Mouse (Mus musculus): Measurements from ENCODE around the gene Prx. TPM values are rescaled to one million over a fixed set of nuclear protein-coding genes. Genes with fewer than 3 reads are reported as not detected.
A peak's percentile ranks its signal among the peaks of the same experiment; 100 is the strongest.

Gene Prx
- total and polyA plus RNA-seq, 3 experiments, result 0.17 to 0.41 (median 0.21) TPM

- TF ChIP-seq UBTF (IDR thresholded peaks at IDR 0.05; ENCODE audit: low read depth, low read length) (no peak), ZNF384 (IDR thresholded peaks at IDR 0.05; ENCODE audit: low read depth, low read length) (no peak), ZC3H11A (IDR thresholded peaks at IDR 0.05; ENCODE audit: low read depth, low read length) (no peak), USF2 (conservative IDR thresholded peaks at IDR 0.05; ENCODE audit: low read depth, low read length) (peak; percentile 67), ZMIZ1 (IDR thresholded peaks at IDR 0.05; ENCODE audit: low read depth, low read length) (peak; percentile 69; the same call in 1 of the 2 replicates), KAT2A (IDR thresholded peaks at IDR 0.05; ENCODE audit: insufficient replicate concordance, low read length) (peak; percentile 77; the same call in 1 of the 2 replicates), MYC (IDR thresholded peaks at IDR 0.05; ENCODE audit: low read depth, low read length) (no peak; the same call in 1 of the 2 replicates), CHD2 (IDR thresholded peaks at IDR 0.05; ENCODE audit: low read length) (0 out of 2 replicates have a peak, but pooled peaks have one; percentile 22), MEF2A (IDR thresholded peaks at IDR 0.05; ENCODE audit: borderline replicate concordance, low read depth, low read length) (peak; percentile 63; the same call in 1 of the 2 replicates), ETS1 (conservative IDR thresholded peaks at IDR 0.05; ENCODE audit: low read depth, low read length) (no peak; the same call in 1 of the 2 replicates)
These were observed 53.9 kb downstream of the Prx start, which contains the start of the genes Pld3 and 2310022A10Rik (continued) for GRCm38 (mm10) chr7:27552931-27553513.

GRCm38 (mm10) chr7:27560291-27560887 lies 61.3 kb downstream of the Prx start:
- Histone ChIP-seq H3K36me3 (replicated peaks in 1 of 2; ENCODE audit: control insufficient read depth in 1 of 2, insufficient read depth in 1 of 2, low read length in 1 of 2) (peaks cover 54 to 78% of the 10 kb centered on the region in 2 experiments), H3K27ac (ENCODE audit: insufficient read depth, low read depth) (no peak overlapping the region), H3K9ac (ENCODE audit: insufficient read depth, low read depth) (no peak overlapping the region), H3K79me2 (replicated peaks; ENCODE audit: control insufficient read depth, extremely low read depth, insufficient read depth, poor library complexity, severe bottlenecking) (peaks cover 8% of the 10 kb centered on the region), H3K4me3 (replicated peaks in 1 of 3; ENCODE audit: low read depth in 2 of 3, low read length in 2 of 3, poor library complexity in 1 of 3) (no peak overlapping the region), H3K27me3 (replicated peaks) (no peaks in the 10 kb centered on the region), H3K9me3 (replicated peaks; ENCODE audit: low read length) (no peaks in the 10 kb centered on the region), H3K4me1 (ENCODE audit: control insufficient read depth in 1 of 2, insufficient read depth in 2 of 2) (peaks cover 0 to 19% of the 10 kb centered on the region in 2 experiments; a peak in 2 of 4 replicates), H3K4me2 (ENCODE audit: insufficient read depth, low read depth, poor library complexity, severe bottlenecking) (no peak overlapping the region)
- TF ChIP-seq HCFC1 (IDR thresholded peaks at IDR 0.05; ENCODE audit: low read depth, low read length), result no peak
- in situ Hi-C loops (cut with MboI; ENCODE audit: low pct_ligation_motif_present, low pct_unique_long_range_greater_than_20kb, low sequenced_read_pairs) (no loop called here), dilution Hi-C loops (cut with MboI; ENCODE audit: extremely low pct_ligation_motif_present, extremely low pct_unique_long_range_greater_than_20kb, low sequenced_read_pairs) (no loop called here)
- DNase-seq (ENCODE audit: extremely low read depth), result no peak

- Histone ChIP-seq H3K79me2 (replicated peaks; ENCODE audit: control insufficient read depth, extremely low read depth, insufficient read depth, poor library complexity, severe bottlenecking) (peaks cover 6% of the 10 kb centered on the region), H3K9me3 (replicated peaks; ENCODE audit: low read length) (no peaks in the 10 kb centered on the region), H3K9ac (ENCODE audit: insufficient read depth, low read depth) (no peak overlapping the region), H3K36me3 (replicated peaks in 1 of 2; ENCODE audit: control insufficient read depth in 1 of 2, insufficient read depth in 1 of 2, low read length in 1 of 2) (peaks cover 57 to 76% of the 10 kb centered on the region in 2 experiments), H3K27ac (ENCODE audit: insufficient read depth, low read depth) (no peak overlapping the region), H3K4me1 (ENCODE audit: control insufficient read depth in 1 of 2, insufficient read depth in 2 of 2) (peaks cover 0 to 15% of the 10 kb centered on the region in 2 experiments; a peak in 2 of 4 replicates), H3K4me3 (replicated peaks in 1 of 3; ENCODE audit: low read depth in 2 of 3, low read length in 2 of 3, poor library complexity in 1 of 3) (no peak overlapping the region), H3K27me3 (replicated peaks) (no peaks in the 10 kb centered on the region), H3K4me2 (ENCODE audit: insufficient read depth, low read depth, poor library complexity, severe bottlenecking) (no peak overlapping the region)
- in situ Hi-C loops (cut with MboI; ENCODE audit: low pct_ligation_motif_present, low pct_unique_long_range_greater_than_20kb, low sequenced_read_pairs), result no loop called here
- no peak for TF ChIP-seq KAT2A (IDR thresholded peaks at IDR 0.05; ENCODE audit: insufficient replicate concordance, low read length)
- no peak for TF ChIP-seq RCOR1 (conservative IDR thresholded peaks at IDR 0.05; ENCODE audit: low read depth, low read length)
- no peak for TF ChIP-seq E2F4 (IDR thresholded peaks at IDR 0.05; ENCODE audit: insufficient replicate concordance, low read depth, low read length)
- no peak for TF ChIP-seq MXI1 (IDR thresholded peaks at IDR 0.05; ENCODE audit: low read depth, low read length)
- dilution Hi-C loops (cut with MboI; ENCODE audit: extremely low pct_ligation_motif_present, extremely low pct_unique_long_range_greater_than_20kb, low sequenced_read_pairs), result no loop called here
- no peak for DNase-seq (ENCODE audit: extremely low read depth)
These were observed 61.9 kb downstream of the Prx start for GRCm38 (mm10) chr7:27560978-27561377.

Other genes with a start within 250 kb of the Prx start
- gene Numbl, start 240.9 kb upstream of the Prx start, total RNA-seq (2012; rRNA removed), result 1.5 and 2.3 TPM in 2 replicates
- 0.68 and 0.81 TPM in 2 replicates for gene Numbl, start 240.9 kb upstream of the Prx start, total RNA-seq (2014; rRNA removed)
- 2.7 and 2.9 TPM in 2 replicates for gene Numbl, start 240.9 kb upstream of the Prx start, polyA plus RNA-seq (2012; ENCODE audit: insufficient read length, low read depth)
- gene Ltbp4, start 161.6 kb upstream of the Prx start, total RNA-seq (2012; rRNA removed), result 1.8 and 2.6 TPM in 2 replicates
- 0.16 and 0.43 TPM in 2 replicates for gene Ltbp4, start 161.6 kb upstream of the Prx start, total RNA-seq (2014; rRNA removed)
- 1.2 and 1.5 TPM in 2 replicates for gene Ltbp4, start 161.6 kb upstream of the Prx start, polyA plus RNA-seq (2012; ENCODE audit: insufficient read length, low read depth)
- 26.2 and 30.8 TPM in 2 replicates for gene Shkbp1, start 143.3 kb upstream of the Prx start, total RNA-seq (2012; rRNA removed)
- 17.7 and 23.3 TPM in 2 replicates for gene Shkbp1, start 143.3 kb upstream of the Prx start, total RNA-seq (2014; rRNA removed)
- gene Shkbp1, start 143.3 kb upstream of the Prx start, polyA plus RNA-seq (2012; ENCODE audit: insufficient read length, low read depth), result 50.0 and 62.8 TPM in 2 replicates
- gene Gm20479, start 141.9 kb upstream of the Prx start, total RNA-seq (2012; rRNA removed), result 1.3 and 1.9 TPM in 2 replicates
- gene Gm20479, start 141.9 kb upstream of the Prx start, total RNA-seq (2014; rRNA removed), result 0.95 and 2.2 TPM in 2 replicates
- 1.2 and 2.8 TPM in 2 replicates for gene Gm20479, start 141.9 kb upstream of the Prx start, polyA plus RNA-seq (2012; ENCODE audit: insufficient read length, low read depth)
- 0.29 and 0.38 TPM in 2 replicates for gene Sptbn4, start 51.6 kb upstream of the Prx start, total RNA-seq (2012; rRNA removed)
- gene Sptbn4, start 51.6 kb upstream of the Prx start, total RNA-seq (2014; rRNA removed), result 0.18 and 0.21 TPM in 2 replicates
- 0.20 and 0.24 TPM in 2 replicates for gene Sptbn4, start 51.6 kb upstream of the Prx start, polyA plus RNA-seq (2012; ENCODE audit: insufficient read length, low read depth)
- 6.3 and 9.4 TPM in 2 replicates for gene Blvrb, start 51.3 kb upstream of the Prx start, total RNA-seq (2012; rRNA removed)
- gene Blvrb, start 51.3 kb upstream of the Prx start, total RNA-seq (2014; rRNA removed), result 2.8 and 4.3 TPM in 2 replicates
- 5.0 and 7.6 TPM in 2 replicates for gene Blvrb, start 51.3 kb upstream of the Prx start, polyA plus RNA-seq (2012; ENCODE audit: insufficient read length, low read depth)
- gene Sertad3, start 25.6 kb upstream of the Prx start, total RNA-seq (2012; rRNA removed), result 2.6 and 2.8 TPM in 2 replicates
- 2.7 and 3.9 TPM in 2 replicates for gene Sertad3, start 25.6 kb upstream of the Prx start, total RNA-seq (2014; rRNA removed)
- 1.8 and 2.7 TPM in 2 replicates for gene Sertad3, start 25.6 kb upstream of the Prx start, polyA plus RNA-seq (2012; ENCODE audit: insufficient read length, low read depth)
- 8.0 and 8.3 TPM in 2 replicates for gene Sertad1, start 12.4 kb upstream of the Prx start, total RNA-seq (2012; rRNA removed)
- 8.1 and 9.1 TPM in 2 replicates for gene Sertad1, start 12.4 kb upstream of the Prx start, total RNA-seq (2014; rRNA removed)
- gene Sertad1, start 12.4 kb upstream of the Prx start, polyA plus RNA-seq (2012; ENCODE audit: insufficient read length, low read depth), result 5.0 and 7.4 TPM in 2 replicates
- 0.04 TPM in 1 of 2 replicates, not detected in the other for gene Hipk4, start 23.9 kb downstream of the Prx start, total RNA-seq (2012; rRNA removed)
- gene Hipk4, start 23.9 kb downstream of the Prx start, total RNA-seq (2014; rRNA removed), result 0.09 TPM in 1 of 2 replicates, not detected in the other
- gene Hipk4, start 23.9 kb downstream of the Prx start, polyA plus RNA-seq (2012; ENCODE audit: insufficient read length, low read depth), result 0.11 and 0.16 TPM in 2 replicates
- gene Pld3, start 53.9 kb downstream of the Prx start, total RNA-seq (2012; rRNA removed), result 16.2 and 21.1 TPM in 2 replicates
- 6.0 and 6.2 TPM in 2 replicates for gene Pld3, start 53.9 kb downstream of the Prx start, total RNA-seq (2014; rRNA removed)
- 13.5 and 14.1 TPM in 2 replicates for gene Pld3, start 53.9 kb downstream of the Prx start, polyA plus RNA-seq (2012; ENCODE audit: insufficient read length, low read depth)
- gene 2310022A10Rik, start 53.9 kb downstream of the Prx start, total RNA-seq (2012; rRNA removed), result 7.0 and 7.8 TPM in 2 replicates
- 7.2 and 8.6 TPM in 2 replicates for gene 2310022A10Rik, start 53.9 kb downstream of the Prx start, total RNA-seq (2014; rRNA removed)
- gene 2310022A10Rik, start 53.9 kb downstream of the Prx start, polyA plus RNA-seq (2012; ENCODE audit: insufficient read length, low read depth), result 27.1 and 30.7 TPM in 2 replicates
- 40.3 and 41.8 TPM in 2 replicates for gene Akt2, start 92.2 kb downstream of the Prx start, total RNA-seq (2012; rRNA removed)
- gene Akt2, start 92.2 kb downstream of the Prx start, total RNA-seq (2014; rRNA removed), result 39.3 and 39.5 TPM in 2 replicates
- gene Akt2, start 92.2 kb downstream of the Prx start, polyA plus RNA-seq (2012; ENCODE audit: insufficient read length, low read depth), result 77.1 and 77.3 TPM in 2 replicates
- 0.08 TPM in 1 of 2 replicates, not detected in the other for gene Ttc9b, start 154.6 kb downstream of the Prx start, total RNA-seq (2012; rRNA removed)
- gene Ttc9b, start 154.6 kb downstream of the Prx start, total RNA-seq (2014; rRNA removed), result not detected in 2 replicates
- not detected in 2 replicates for gene Ttc9b, start 154.6 kb downstream of the Prx start, polyA plus RNA-seq (2012; ENCODE audit: insufficient read length, low read depth)
- gene Map3k10, start 175.3 kb downstream of the Prx start, total RNA-seq (2012; rRNA removed), result 15.0 and 16.7 TPM in 2 replicates
- 7.2 and 7.8 TPM in 2 replicates for gene Map3k10, start 175.3 kb downstream of the Prx start, total RNA-seq (2014; rRNA removed)
- gene Map3k10, start 175.3 kb downstream of the Prx start, polyA plus RNA-seq (2012; ENCODE audit: insufficient read length, low read depth), result 7.6 and 8.2 TPM in 2 replicates
- 0.76 and 1.2 TPM in 2 replicates for gene Zfp607b, start 190.0 kb downstream of the Prx start, total RNA-seq (2012; rRNA removed)
- 0.93 and 0.97 TPM in 2 replicates for gene Zfp607b, start 190.0 kb downstream of the Prx start, total RNA-seq (2014; rRNA removed)
- gene Zfp607b, start 190.0 kb downstream of the Prx start, polyA plus RNA-seq (2012; ENCODE audit: insufficient read length, low read depth), result 0.90 and 1.0 TPM in 2 replicates
- gene Zfp60, start 232.1 kb downstream of the Prx start, total RNA-seq (2012; rRNA removed), result 7.8 and 8.2 TPM in 2 replicates
- 7.2 and 8.1 TPM in 2 replicates for gene Zfp60, start 232.1 kb downstream of the Prx start, total RNA-seq (2014; rRNA removed)
- 6.9 and 7.2 TPM in 2 replicates for gene Zfp60, start 232.1 kb downstream of the Prx start, polyA plus RNA-seq (2012; ENCODE audit: insufficient read length, low read depth)